Mouse (Mus musculus) midbrain, embryonic 13.5 days (tissue): ENCODE measurements around the gene Gcnt2. TPM values are rescaled to one million over a fixed set of nuclear protein-coding genes. Genes with fewer than 3 reads are reported as not detected.
A peak's percentile ranks its signal among the peaks of the same experiment; 100 is the strongest.
"Not testable (repeated sequence)": the region's sequence is repeated elsewhere in the genome, so short reads cannot be mapped to it uniquely, and the experiment has no call there.

Experiments
- ATAC-seq: fragments of 200-750 bp; cut with Nextera tagmentation; 2 replicates; pipeline ENCODE4 v1.8.0; 2017; ENCODE audit warnings: mild to moderate bottlenecking, moderate TSS enrichment, moderate library complexity
- H3K27ac ChIP-seq: fragments of 300-500 bp; sonication (generic); 2 replicates; pipeline ENCODE4 v1.5.1; 2015; ENCODE audit warnings: inconsistent platforms, mild to moderate bottlenecking, moderate library complexity
- H3K27me3 ChIP-seq: fragments of 300-500 bp; sonication (generic); 2 replicates; pipeline ENCODE4 v1.6.1; 2015; ENCODE audit warnings: mild to moderate bottlenecking, inconsistent platforms
- H3K36me3 ChIP-seq: fragments of 300-500 bp; sonication (generic); 2 replicates; pipeline ENCODE4 v1.6.1; 2015; ENCODE audit warnings: mild to moderate bottlenecking, inconsistent platforms
- H3K4me1 ChIP-seq: fragments of 300-500 bp; sonication (generic); replicated peaks from 2 replicates; pipeline ENCODE4 v1.6.1; 2015; ENCODE audit warnings: inconsistent platforms
- H3K4me2 ChIP-seq: fragments of 300-500 bp; sonication (generic); replicated peaks from 2 replicates; pipeline ENCODE4 v1.6.1; 2015; ENCODE audit warnings: moderate library complexity, mild to moderate bottlenecking, inconsistent platforms
- H3K4me3 ChIP-seq: fragments of 300-500 bp; sonication (generic); replicated peaks from 2 replicates; pipeline ENCODE4 v1.5.1; 2015; ENCODE audit warnings: mild to moderate bottlenecking, inconsistent platforms
- H3K9ac ChIP-seq: fragments of 300-500 bp; sonication (generic); replicated peaks from 2 replicates; pipeline ENCODE4 v1.6.1; 2015; ENCODE audit warnings: mild to moderate bottlenecking, inconsistent platforms
- H3K9me3 ChIP-seq: fragments of 300-500 bp; sonication (generic); 2 replicates; pipeline ENCODE4 v1.6.1; 2016; ENCODE audit warnings: mild to moderate bottlenecking, inconsistent platforms
- WGBS: fragments of 180-500 bp; shearing (Covaris S2); methylation state at CpG from one replicate; pipeline ENCODE4 v1.1.7; 2015; 5-methylcytosine and 5-hydroxymethylcytosine counted together
- polyA plus RNA-seq: library from polyadenylated mRNA; unstranded; fragments of >200 nt; fragmentation: Nextera tagmentation; extraction: Ambion mirVana; gene quantifications from 2 replicates; pipeline ENCODE4 v1.2.1, GENCODE M21; 2015

Gene Gcnt2
- polyA plus RNA-seq, 1 experiment from 2014 or later, result 3.6 TPM

DNA sequence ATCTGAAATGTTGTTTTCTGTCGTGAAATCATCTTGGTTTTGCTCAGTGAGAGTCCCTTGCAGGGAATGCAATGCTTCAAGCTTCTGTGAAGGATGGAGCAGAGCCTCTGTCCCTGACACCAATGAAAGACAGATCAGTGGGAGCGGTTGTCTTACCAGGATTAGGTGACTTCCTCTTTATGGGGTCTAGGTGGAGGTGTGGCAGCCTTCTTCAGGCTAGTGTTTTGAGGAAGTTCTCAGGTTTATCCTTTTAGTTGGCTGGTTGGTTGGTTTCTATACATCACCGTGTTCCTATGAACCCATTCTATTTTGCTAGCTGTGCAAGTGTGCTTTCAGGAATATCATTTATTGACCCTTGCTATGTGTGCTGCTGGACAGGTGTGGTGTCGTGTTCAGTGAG lies 18.0 kb downstream of the Gcnt2 start:
- no peak overlapping the region for H3K4me3 ChIP-seq
- no peak for ATAC-seq
- no peaks in the 10 kb centered on the region for H3K4me1 ChIP-seq
- 0 out of 2 replicates have a peak, but pooled peaks cover 3% of the 10 kb centered on the region for H3K9me3 ChIP-seq
- WGBS, result 78% methylated on average over 4 of the region's 4 CpGs
- no peak overlapping the region for H3K27ac ChIP-seq
- H3K4me2 ChIP-seq, result no peak overlapping the region
- H3K27me3 ChIP-seq, result no peaks in the 10 kb centered on the region
- H3K36me3 ChIP-seq, result no peaks in the 10 kb centered on the region
- H3K9ac ChIP-seq, result no peak overlapping the region

DNA sequence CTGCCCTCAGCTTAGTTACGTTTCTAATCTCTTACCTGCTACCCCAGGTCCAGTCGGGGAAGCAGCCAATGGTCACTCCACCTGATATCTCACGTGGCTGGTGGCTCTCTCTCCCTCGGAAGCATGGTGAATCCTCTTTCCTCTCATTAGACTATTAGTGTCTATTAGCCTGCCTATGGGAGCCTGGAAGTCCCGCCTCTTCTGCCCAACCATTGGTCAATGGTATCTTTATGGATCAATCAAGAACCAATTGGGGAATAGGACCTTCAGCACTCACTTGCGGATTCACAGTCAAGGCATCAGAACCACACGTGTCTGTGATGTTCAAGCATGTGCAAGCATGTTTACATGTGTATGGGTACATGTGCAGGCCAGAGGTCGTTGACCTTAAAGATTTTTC lies 21.0 kb downstream of the Gcnt2 start:
- Histone ChIP-seq H3K9me3 (no peaks in the 10 kb centered on the region), H3K27ac (no peak overlapping the region), H3K9ac (no peak overlapping the region), H3K4me2 (no peak overlapping the region), H3K36me3 (no peaks in the 10 kb centered on the region), H3K4me3 (no peak overlapping the region), H3K4me1 (no peaks in the 10 kb centered on the region), H3K27me3 (no peaks in the 10 kb centered on the region)
- WGBS, result 82% methylated on average over 8 of the region's 8 CpGs
- no peak for ATAC-seq

DNA sequence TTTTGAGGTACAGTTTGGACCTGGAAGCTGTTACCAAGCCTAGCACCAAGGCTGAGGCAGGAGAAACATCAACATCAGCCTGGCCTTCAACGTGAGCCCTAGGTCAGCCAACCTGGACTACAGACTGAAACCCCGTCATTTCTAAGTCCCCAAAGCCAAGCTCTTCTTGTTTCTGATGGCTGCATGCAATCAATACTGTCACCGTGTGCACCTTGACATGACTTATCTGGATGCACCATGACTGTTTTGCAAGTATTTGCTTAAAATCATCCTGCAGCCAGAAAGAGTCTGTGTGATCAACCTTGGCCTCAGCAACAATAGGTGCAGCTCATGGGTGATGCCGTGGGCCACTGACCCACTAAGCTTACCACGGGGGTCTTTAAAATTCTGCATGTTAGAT lies 23.1 kb downstream of the Gcnt2 start:
- H3K4me1 ChIP-seq, result peaks cover 13% of the 10 kb centered on the region; the same call in 1 of the 2 replicates
- WGBS, result 84% methylated on average over 5 of the region's 5 CpGs
- no peaks in the 10 kb centered on the region for H3K9me3 ChIP-seq
- peaks cover 7% of the 10 kb centered on the region; the same call in 1 of the 2 replicates for H3K27me3 ChIP-seq
- H3K4me3 ChIP-seq, result no peak overlapping the region
- no peak overlapping the region for H3K9ac ChIP-seq
- no peak overlapping the region for H3K27ac ChIP-seq
- no peak for ATAC-seq
- H3K4me2 ChIP-seq, result no peak overlapping the region
- no peaks in the 10 kb centered on the region for H3K36me3 ChIP-seq

DNA sequence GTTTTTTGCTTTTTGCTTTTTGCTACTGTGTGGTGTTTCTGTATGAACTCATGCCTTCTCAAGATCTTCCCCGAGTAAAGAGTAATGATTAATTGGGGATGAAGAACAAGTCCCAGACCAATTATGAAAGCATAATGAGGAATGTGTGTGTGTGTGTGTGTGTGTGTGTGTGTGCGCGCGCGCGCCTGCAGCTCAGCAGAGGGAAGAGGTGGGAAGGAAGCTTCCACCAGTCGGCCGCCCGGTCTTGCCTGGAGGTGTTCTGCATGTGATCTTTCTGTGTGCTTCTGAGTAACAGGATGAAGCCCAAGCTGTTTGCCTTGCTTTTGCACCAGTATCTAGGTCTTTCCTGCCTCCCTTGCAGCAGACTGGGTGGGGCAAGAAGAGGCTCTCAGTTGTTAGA lies 24.3 kb downstream of the Gcnt2 start:
- Histone ChIP-seq H3K27ac (no peak overlapping the region), H3K36me3 (no peaks in the 10 kb centered on the region), H3K27me3 (peaks cover 11% of the 10 kb centered on the region), H3K9ac (no peak overlapping the region), H3K4me2 (no peak overlapping the region), H3K9me3 (no peaks in the 10 kb centered on the region), H3K4me3 (no peak overlapping the region), H3K4me1 (peaks cover 16% of the 10 kb centered on the region; the same call in 1 of the 2 replicates)
- WGBS, result 90% methylated on average over 9 of the region's 9 CpGs
- ATAC-seq, result no peak

DNA sequence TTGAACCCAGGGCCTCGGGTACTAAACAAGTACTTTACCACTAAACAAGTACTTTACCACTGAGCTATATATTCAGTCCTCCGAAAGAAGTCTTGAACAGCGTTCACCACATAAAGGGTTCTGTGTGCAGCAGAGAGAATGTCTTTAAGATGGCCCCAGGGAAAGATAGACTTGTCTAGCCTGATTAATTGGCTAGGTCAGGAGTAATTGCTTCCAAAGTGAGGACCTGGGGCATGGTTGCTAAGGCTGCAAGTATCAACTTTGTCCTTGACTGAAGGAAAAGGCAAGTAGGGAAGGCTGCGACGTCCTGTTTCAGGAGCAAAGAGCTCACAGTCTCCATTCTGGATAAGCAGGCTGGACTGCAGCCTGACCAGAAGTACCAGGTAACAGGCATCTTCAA lies 25.3 kb downstream of the Gcnt2 start:
- Histone ChIP-seq H3K27me3 (peaks cover 11% of the 10 kb centered on the region), H3K27ac (no peak overlapping the region), H3K4me1 (peaks cover 16% of the 10 kb centered on the region; the same call in 1 of the 2 replicates), H3K4me3 (no peak overlapping the region), H3K4me2 (no peak overlapping the region), H3K36me3 (no peaks in the 10 kb centered on the region), H3K9ac (no peak overlapping the region), H3K9me3 (no peaks in the 10 kb centered on the region)
- ATAC-seq, result no peak
- WGBS, result 83% methylated on average over 5 of the region's 5 CpGs

DNA sequence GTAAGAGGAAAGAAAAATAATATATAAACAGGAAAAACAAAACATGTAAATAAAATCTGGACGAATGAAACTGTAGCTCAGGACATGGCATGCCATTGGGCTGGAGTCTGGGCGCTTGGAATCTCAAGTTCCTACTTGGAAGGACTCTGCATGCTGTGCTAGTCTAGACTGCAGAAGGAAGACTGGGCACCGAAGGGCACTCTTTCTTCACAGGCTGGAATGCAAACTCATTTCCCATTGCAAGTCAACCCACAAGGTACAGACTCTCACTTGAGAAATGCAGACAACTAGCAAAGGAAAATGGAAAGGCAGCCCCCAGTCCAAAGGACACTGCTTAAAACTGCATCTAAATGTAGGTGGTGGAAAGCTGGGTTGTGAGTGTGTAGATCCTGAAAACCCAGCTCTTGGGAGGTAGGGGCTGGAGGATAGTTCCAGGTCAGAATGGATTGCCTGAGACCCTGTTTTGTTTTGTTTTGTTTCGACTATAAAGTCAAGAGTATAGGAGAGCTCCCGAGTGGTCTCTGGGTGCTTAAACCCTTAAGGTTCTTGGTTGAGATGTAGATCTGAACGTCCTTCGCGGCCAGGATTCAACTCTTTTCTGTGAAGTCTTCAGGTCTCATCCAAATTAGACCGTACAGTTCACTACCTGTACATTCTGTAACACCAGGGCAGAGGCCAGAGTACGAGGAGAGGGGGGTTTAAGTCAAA lies 26.5 kb downstream of the Gcnt2 start:
- ATAC-seq, result no peak
- H3K27ac ChIP-seq, result no peak overlapping the region
- H3K27me3 ChIP-seq, result peaks cover 11% of the 10 kb centered on the region
- peak overlapping the region; percentile 59 for H3K4me2 ChIP-seq
- no peaks in the 10 kb centered on the region for H3K9me3 ChIP-seq
- H3K4me3 ChIP-seq, result peak overlapping the region; percentile 40
- peaks cover 22% of the 10 kb centered on the region; the same call in 1 of the 2 replicates for H3K4me1 ChIP-seq
- H3K36me3 ChIP-seq, result no peaks in the 10 kb centered on the region
- WGBS, result 37% methylated on average over 10 of the region's 10 CpGs
- H3K9ac ChIP-seq, result no peak overlapping the region

DNA sequence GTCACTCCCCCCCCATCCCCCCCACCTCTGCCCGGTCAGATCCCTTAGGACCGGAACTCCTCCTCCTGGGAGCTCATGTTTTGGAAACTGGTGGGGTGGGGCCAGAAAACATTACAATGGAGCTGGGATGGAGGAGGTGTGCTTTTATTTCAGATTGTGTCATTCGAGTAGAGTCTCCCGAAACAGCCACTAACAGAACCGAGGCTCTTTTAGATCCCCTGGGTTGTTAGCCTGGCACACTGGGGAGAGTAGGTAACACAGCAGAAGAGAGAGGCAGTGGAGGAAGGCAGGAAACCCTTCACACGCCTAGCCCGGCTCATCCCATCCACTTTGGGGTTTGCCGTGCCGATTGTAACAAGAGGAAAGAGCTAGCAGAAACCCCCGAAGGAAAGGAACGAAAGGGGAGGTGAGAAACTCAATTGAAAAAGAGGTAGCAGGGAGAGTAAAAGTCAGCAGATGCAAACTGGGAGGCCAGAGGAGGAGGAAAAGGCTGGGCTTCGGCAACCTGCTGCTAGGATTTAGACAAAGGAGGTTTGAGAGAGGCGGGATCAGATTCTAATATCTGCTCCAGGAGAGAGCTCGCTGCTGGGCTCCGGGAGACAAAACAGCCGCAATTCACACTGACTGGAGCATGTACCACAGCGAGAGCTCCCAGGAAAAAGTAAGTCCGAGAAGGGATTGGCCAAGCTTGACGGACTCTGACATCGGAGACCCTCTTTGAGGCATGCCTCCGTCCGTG lies 27.3 kb downstream of the Gcnt2 start:
- peak; percentile 68 for ATAC-seq

DNA sequence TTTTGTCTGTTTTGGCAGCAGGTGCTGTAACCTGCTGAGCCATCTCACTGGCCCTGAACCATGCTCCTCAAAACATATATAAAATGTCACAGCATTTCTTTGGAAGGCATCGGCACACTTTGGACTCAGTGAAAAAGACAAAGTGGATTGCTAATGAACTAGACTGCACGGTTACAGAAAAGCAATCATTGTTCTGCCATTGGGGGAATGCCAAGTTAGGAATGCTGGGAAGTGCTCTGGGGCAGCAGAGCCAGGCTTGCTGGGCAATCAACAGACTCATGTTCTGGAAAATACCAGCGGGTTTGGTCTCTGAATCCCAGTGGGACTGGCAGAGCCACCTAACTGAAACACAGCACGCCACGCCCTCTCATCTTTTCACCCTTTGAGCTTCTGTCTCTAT lies 31.0 kb downstream of the Gcnt2 start:
- Histone ChIP-seq H3K27ac (no peak overlapping the region), H3K36me3 (no peaks in the 10 kb centered on the region), H3K4me1 (peaks cover 30% of the 10 kb centered on the region; the same call in 1 of the 2 replicates), H3K4me3 (no peak overlapping the region), H3K27me3 (peaks cover 11% of the 10 kb centered on the region), H3K4me2 (0 out of 2 replicates have a peak overlapping the region, but pooled peaks have one; percentile 6), H3K9ac (no peak overlapping the region), H3K9me3 (no peaks in the 10 kb centered on the region)
- WGBS, result 71% methylated on average over 5 of the region's 5 CpGs
- no peak for ATAC-seq

More for the DNA sequence above, 27.3 kb downstream of the Gcnt2 start:
- Histone ChIP-seq H3K36me3 (no peaks in the 10 kb centered on the region), H3K9me3 (no peaks in the 10 kb centered on the region), H3K4me1 (peaks cover 22% of the 10 kb centered on the region; the same call in 1 of the 2 replicates), H3K9ac (peak overlapping the region; percentile 62), H3K4me2 (peak overlapping the region; percentile 59), H3K27me3 (peaks cover 11% of the 10 kb centered on the region), H3K4me3 (peak overlapping the region; percentile 40), H3K27ac (no peak overlapping the region)
- WGBS, result 1% methylated on average over 22 of the region's 22 CpGs

DNA sequence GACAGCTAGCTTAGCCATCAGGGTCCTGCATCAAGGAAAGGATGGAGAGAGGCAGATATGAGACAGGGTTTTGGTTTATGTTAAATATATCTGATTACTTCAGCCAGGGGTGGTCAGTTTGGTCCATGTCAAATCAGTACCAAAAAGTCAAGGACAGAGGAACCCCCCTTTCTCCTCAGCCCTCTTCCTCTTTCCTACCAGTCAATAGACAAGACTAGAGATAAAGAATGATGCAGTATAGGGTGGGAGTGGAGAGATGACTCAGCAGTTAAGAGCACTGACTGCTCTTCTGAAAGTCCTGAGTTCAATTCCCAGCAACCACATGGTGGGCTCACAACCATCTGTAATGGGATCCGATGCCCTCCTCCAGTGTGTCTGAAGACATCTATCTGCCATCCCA lies 31.8 kb downstream of the Gcnt2 start:
- H3K36me3 ChIP-seq, ATAC-seq, H3K4me3 ChIP-seq, H3K9ac ChIP-seq, H3K9me3 ChIP-seq, H3K27ac ChIP-seq, H3K4me2 ChIP-seq, H3K27me3 ChIP-seq: not testable (repeated sequence)
- 100% methylated on average over 1 of the region's 1 CpGs for WGBS
- H3K4me1 ChIP-seq, result peaks cover 28% of the 10 kb centered on the region; the same call in 1 of the 2 replicates

DNA sequence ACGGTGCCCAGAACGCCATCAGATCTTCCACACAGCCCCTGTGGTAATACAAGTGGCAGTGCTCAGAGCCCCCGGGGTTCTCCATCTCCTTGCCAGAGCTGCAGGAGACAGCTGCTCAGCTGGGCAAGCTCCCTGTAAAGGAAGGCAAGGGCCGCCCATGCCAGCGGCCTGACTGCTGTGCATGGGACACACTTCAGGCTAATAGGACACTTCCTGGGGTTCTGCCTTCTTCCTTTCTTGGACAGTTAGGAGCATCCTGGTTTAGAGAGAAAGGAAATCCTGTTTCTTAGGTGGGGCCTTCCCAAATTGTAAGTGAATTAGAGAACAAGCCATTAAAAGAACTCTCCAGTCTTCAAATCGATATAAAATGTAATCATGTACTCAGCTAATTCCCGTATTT lies 32.5 kb downstream of the Gcnt2 start:
- 0 out of 2 replicates have a peak, but pooled peaks cover 22% of the 10 kb centered on the region for H3K4me1 ChIP-seq
- H3K36me3 ChIP-seq, result no peaks in the 10 kb centered on the region
- no peak overlapping the region for H3K9ac ChIP-seq
- H3K27me3 ChIP-seq, result peaks cover 5% of the 10 kb centered on the region
- no peak for ATAC-seq
- H3K4me3 ChIP-seq, result no peak overlapping the region
- H3K9me3 ChIP-seq, result no peaks in the 10 kb centered on the region
- WGBS, result 87% methylated on average over 7 of the region's 7 CpGs
- H3K27ac ChIP-seq, result no peak overlapping the region
- no peak overlapping the region for H3K4me2 ChIP-seq

DNA sequence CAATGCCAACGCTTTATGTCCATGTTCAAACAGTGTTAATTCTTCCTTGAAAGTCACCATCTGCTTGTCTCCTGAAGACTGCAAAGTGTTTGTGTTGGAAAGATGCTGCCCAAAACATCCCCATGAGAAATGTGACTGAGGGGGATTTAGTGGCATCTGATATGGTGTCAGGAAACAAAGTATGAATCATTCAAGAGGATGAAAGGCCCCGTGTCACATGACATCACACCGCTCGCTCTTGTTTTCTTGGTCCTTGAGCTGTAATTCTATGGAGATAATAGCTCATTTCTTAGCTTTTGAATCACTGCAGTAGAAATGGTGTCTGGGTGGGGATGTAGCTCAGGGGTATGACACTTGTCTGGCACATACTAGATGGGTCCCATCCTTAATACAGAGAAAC lies 33.0 kb downstream of the Gcnt2 start:
- Histone ChIP-seq H3K36me3 (no peaks in the 10 kb centered on the region), H3K9me3 (no peaks in the 10 kb centered on the region), H3K27me3 (peaks cover 5% of the 10 kb centered on the region), H3K9ac (no peak overlapping the region), H3K4me3 (no peak overlapping the region), H3K4me1 (0 out of 2 replicates have a peak, but pooled peaks cover 18% of the 10 kb centered on the region), H3K4me2 (no peak overlapping the region), H3K27ac (no peak overlapping the region)
- ATAC-seq, result no peak
- WGBS, result 62% methylated on average over 4 of the region's 4 CpGs

DNA sequence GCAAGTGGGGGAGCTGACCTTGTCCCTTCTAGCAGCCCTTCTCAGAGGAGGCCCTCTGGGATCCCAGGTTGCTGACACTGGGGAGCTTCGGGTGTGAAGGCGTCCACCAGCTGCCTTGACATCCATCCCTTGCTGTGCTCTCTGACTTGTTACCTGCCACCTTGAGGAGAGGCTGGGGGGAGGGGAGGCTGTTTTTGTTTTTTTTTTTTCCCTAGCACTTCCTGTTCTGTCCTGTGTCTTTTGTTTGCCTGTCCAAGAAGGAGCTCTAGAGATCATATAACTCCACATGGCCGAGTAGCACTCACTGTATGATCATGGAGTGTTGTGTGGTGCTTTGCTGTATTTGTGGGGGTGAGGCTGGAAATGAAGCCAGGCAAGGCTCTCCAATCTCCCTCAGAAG lies 34.0 kb downstream of the Gcnt2 start:
- Histone ChIP-seq H3K27me3 (no peaks in the 10 kb centered on the region), H3K9me3 (no peaks in the 10 kb centered on the region), H3K9ac (no peak overlapping the region), H3K27ac (no peak overlapping the region), H3K36me3 (no peaks in the 10 kb centered on the region), H3K4me1 (0 out of 2 replicates have a peak, but pooled peaks cover 15% of the 10 kb centered on the region), H3K4me3 (no peak overlapping the region), H3K4me2 (no peak overlapping the region)
- no peak for ATAC-seq
- 83% methylated on average over 3 of the region's 3 CpGs for WGBS
